Mouse (Mus musculus): ENCODE results near the gene Pgbd1. TPM values are rescaled to one million over a fixed set of nuclear protein-coding genes. Genes with fewer than 3 reads are reported as not detected.

Pgbd1 gene
- total and polyA plus RNA-seq, 3 experiments, result 3.9 to 7.4 (median 4.0) TPM

DNA sequence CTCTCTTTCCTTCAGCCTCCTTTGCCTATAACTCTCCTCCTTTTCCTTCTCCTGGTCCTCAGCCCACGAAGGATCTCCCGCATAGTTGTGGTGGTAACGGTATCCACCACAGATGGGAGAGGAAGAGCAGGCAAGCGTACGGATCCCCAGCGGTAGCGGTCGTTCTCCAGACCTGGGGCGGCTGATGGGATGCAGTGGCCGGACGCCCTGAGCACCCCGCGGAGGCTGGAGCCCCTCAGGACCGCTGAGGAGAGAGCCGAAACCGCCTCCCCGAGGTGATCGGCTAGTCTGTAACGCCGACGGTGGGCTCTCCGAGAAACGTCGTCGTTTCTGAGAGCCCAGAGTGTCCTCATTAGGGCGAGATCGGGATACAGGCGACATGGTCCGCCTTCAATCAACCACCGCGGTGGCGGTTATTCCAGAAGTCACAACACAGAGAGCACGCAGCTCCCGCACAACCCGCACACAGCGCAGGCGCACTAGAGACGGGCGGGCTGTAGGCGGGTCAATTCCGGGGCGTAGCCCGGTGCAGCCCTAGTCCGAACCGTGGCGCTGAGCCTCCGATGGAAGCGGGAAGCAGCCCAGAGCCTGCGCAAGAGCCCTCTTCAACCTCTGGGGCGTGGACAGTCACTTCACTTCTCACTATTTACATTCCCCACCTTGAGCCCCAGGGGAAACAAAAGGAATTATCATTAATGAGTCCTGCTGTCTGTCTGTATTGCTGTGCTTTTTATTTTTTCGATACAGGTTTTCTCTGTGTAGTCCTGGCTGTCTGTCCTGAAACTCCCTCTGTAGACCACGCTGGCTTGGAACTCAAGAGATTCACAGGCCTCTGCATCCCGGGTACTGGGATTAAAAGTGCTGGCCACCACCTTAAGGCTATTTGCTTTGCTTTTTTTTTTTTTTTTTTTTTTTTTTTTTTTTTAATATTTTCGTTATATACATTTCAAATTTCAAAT is 27.5 kb upstream of the Pgbd1 start, which contains the start of gene Nkapl:
Nkapl (minus strand) TSS at position 449 of the 959 bp plus-strand sequence.
- Histone ChIP-seq H3K79me2 (replicated peaks; ENCODE audit: control insufficient read depth, extremely low read depth, insufficient read depth, poor library complexity, severe bottlenecking) (no peaks in the 10 kb centered on the region), H3K4me2 (ENCODE audit: insufficient read depth, low read depth, poor library complexity, severe bottlenecking) (peak within 1 kb of the TSS; percentile 76), H3K27me3 (replicated peaks) (peaks cover 2% of the 10 kb centered on the region), H3K4me3 (replicated peaks in 1 of 3; ENCODE audit: low read depth in 2 of 3, low read length in 2 of 3, poor library complexity in 1 of 3) (peak within 1 kb of the TSS; percentile 58 to 80 (median 60)), H3K9ac (ENCODE audit: insufficient read depth, low read depth) (peak within 1 kb of the TSS; percentile 80), H3K4me1 (ENCODE audit: control insufficient read depth in 1 of 2, insufficient read depth in 2 of 2) (peaks cover 2 to 4% of the 10 kb centered on the region in 2 experiments; a peak in 1 of 4 replicates), H3K36me3 (replicated peaks in 1 of 2; ENCODE audit: control insufficient read depth in 1 of 2, insufficient read depth in 1 of 2, low read length in 1 of 2) (no peaks in the 10 kb centered on the region), H3K9me3 (replicated peaks; ENCODE audit: low read length) (no peaks in the 10 kb centered on the region), H3K27ac (ENCODE audit: insufficient read depth, low read depth) (no peak within 1 kb of the TSS)
- TF ChIP-seq RAD21 (IDR thresholded peaks at IDR 0.05; ENCODE audit: low read depth, low read length) (no peak), POLR2A (IDR thresholded peaks at IDR 0.05; ENCODE audit: low read depth, low read length) (peak; percentile 85), MYC (IDR thresholded peaks at IDR 0.05; ENCODE audit: low read depth, low read length) (0 out of 2 replicates have a peak, but pooled peaks have one; percentile 20), UBTF (IDR thresholded peaks at IDR 0.05; ENCODE audit: low read depth, low read length) (no peak; the same call in 1 of the 2 replicates), JUND (conservative IDR thresholded peaks at IDR 0.05; ENCODE audit: low read depth, low read length) (no peak), SIN3A (IDR thresholded peaks at IDR 0.05; ENCODE audit: low read length) (0 out of 2 replicates have a peak, but pooled peaks have one; percentile 7), NRF1 (IDR thresholded peaks at IDR 0.05; ENCODE audit: low read depth, low read length) (peak; percentile 90), MXI1 (IDR thresholded peaks at IDR 0.05; ENCODE audit: low read depth, low read length) (no peak; the same call in 1 of the 2 replicates), POLR2AphosphoS2 (IDR thresholded peaks at IDR 0.05; ENCODE audit: low read depth, low read length) (no peak), RCOR1 (conservative IDR thresholded peaks at IDR 0.05; ENCODE audit: low read depth, low read length) (no peak), NELFE (IDR thresholded peaks at IDR 0.05; ENCODE audit: low read depth, low read length) (peak; percentile 59; the same call in 1 of the 2 replicates), IRF4 (IDR thresholded peaks at IDR 0.05; ENCODE audit: low read depth, low read length) (no peak; the same call in 1 of the 2 replicates), HCFC1 (IDR thresholded peaks at IDR 0.05; ENCODE audit: low read depth, low read length) (peak; percentile 43; the same call in 1 of the 2 replicates), E2F4 (IDR thresholded peaks at IDR 0.05; ENCODE audit: insufficient replicate concordance, low read depth, low read length) (no peak), MAZ (IDR thresholded peaks at IDR 0.05; ENCODE audit: low read depth, low read length) (no peak), MAX (IDR thresholded peaks at IDR 0.05; ENCODE audit: low read length) (peak; percentile 63; the same call in 1 of the 2 replicates), ETS1 (conservative IDR thresholded peaks at IDR 0.05; ENCODE audit: low read depth, low read length) (no peak), TCF12 (IDR thresholded peaks at IDR 0.05; ENCODE audit: low read depth, low read length) (peak; percentile 67; the same call in 1 of the 2 replicates), ZKSCAN1 (IDR thresholded peaks at IDR 0.05; ENCODE audit: borderline replicate concordance, low read depth, low read length) (no peak), PAX5 (IDR thresholded peaks at IDR 0.05; ENCODE audit: low read length) (no peak), CHD2 (IDR thresholded peaks at IDR 0.05; ENCODE audit: low read length) (no peak), ZC3H11A (IDR thresholded peaks at IDR 0.05; ENCODE audit: low read depth, low read length) (no peak), ELF1 (IDR thresholded peaks at IDR 0.05; ENCODE audit: low read depth, low read length) (peak; percentile 65; the same call in 1 of the 2 replicates), EP300 (IDR thresholded peaks at IDR 0.05; ENCODE audit: low read length) (no peak), BHLHE40 (IDR thresholded peaks at IDR 0.05; ENCODE audit: low read depth, low read length) (no peak), ZNF384 (IDR thresholded peaks at IDR 0.05; ENCODE audit: low read depth, low read length) (no peak), JUN (IDR thresholded peaks at IDR 0.05; ENCODE audit: insufficient read depth, low read depth, low read length) (no peak), MAFK (IDR thresholded peaks at IDR 0.05; ENCODE audit: insufficient replicate concordance, low read length) (no peak), MEF2A (IDR thresholded peaks at IDR 0.05; ENCODE audit: borderline replicate concordance, low read depth, low read length) (peak; percentile 13; the same call in 1 of the 2 replicates), CHD1 (IDR thresholded peaks at IDR 0.05; ENCODE audit: low read depth, low read length) (no peak), GABPA (IDR thresholded peaks at IDR 0.05; ENCODE audit: insufficient replicate concordance, low read depth, low read length) (no peak), SMC3 (IDR thresholded peaks at IDR 0.05; ENCODE audit: low read depth, low read length) (no peak), ZMIZ1 (IDR thresholded peaks at IDR 0.05; ENCODE audit: low read depth, low read length) (peak; percentile 47), USF1 (IDR thresholded peaks at IDR 0.05; ENCODE audit: low read depth, low read length) (no peak), KAT2A (IDR thresholded peaks at IDR 0.05; ENCODE audit: insufficient replicate concordance, low read length) (no peak), CTCF (conservative IDR thresholded peaks at IDR 0.05 in 1 of 2, IDR thresholded peaks at IDR 0.05 in 1 of 2; ENCODE audit: low read depth in 2 of 2, low read length in 2 of 2) (no peak), USF2 (conservative IDR thresholded peaks at IDR 0.05; ENCODE audit: low read depth, low read length) (no peak), TBP (conservative IDR thresholded peaks at IDR 0.05; ENCODE audit: low read depth, low read length) (no peak)
- peak; percentile 78 for DNase-seq (ENCODE audit: extremely low read depth)
- in situ Hi-C loops (cut with MboI; ENCODE audit: low pct_ligation_motif_present, low pct_unique_long_range_greater_than_20kb, low sequenced_read_pairs), result no loop called here
- dilution Hi-C loops (cut with MboI; ENCODE audit: extremely low pct_ligation_motif_present, extremely low pct_unique_long_range_greater_than_20kb, low sequenced_read_pairs), result no loop called here

Data from CH12.LX (cell line).